Mouse (Mus musculus) C2C12 (cell line): Measurements from ENCODE around the gene Anxa5.

Experiments
- CTCF ChIP-seq: IDR thresholded peaks from one replicate; pipeline ENCODE4 v1.5.1; 2011; ENCODE audit not compliant: control insufficient read depth, insufficient read depth, insufficient read length
- MAX ChIP-seq: IDR thresholded peaks from one replicate; pipeline ENCODE4 v1.6.1; 2011; ENCODE audit warnings: mild to moderate bottlenecking, control low read depth
- MYOD1 ChIP-seq: IDR thresholded peaks from one replicate; pipeline ENCODE4 v1.6.1; 2011; ENCODE audit warnings: low read depth; ENCODE audit not compliant: control insufficient read depth, insufficient read length

- TF ChIP-seq CTCF = peak; percentile 37
- no peak for TF ChIP-seq MAX
- no peak for TF ChIP-seq MYOD1
Observed at GRCm38 (mm10) chr3:36496746-36497145, 21.1 kb upstream of the Anxa5 start.
